8 mouse cellular contexts compared by ENCODE assay signal in the genomic region with DNA sequence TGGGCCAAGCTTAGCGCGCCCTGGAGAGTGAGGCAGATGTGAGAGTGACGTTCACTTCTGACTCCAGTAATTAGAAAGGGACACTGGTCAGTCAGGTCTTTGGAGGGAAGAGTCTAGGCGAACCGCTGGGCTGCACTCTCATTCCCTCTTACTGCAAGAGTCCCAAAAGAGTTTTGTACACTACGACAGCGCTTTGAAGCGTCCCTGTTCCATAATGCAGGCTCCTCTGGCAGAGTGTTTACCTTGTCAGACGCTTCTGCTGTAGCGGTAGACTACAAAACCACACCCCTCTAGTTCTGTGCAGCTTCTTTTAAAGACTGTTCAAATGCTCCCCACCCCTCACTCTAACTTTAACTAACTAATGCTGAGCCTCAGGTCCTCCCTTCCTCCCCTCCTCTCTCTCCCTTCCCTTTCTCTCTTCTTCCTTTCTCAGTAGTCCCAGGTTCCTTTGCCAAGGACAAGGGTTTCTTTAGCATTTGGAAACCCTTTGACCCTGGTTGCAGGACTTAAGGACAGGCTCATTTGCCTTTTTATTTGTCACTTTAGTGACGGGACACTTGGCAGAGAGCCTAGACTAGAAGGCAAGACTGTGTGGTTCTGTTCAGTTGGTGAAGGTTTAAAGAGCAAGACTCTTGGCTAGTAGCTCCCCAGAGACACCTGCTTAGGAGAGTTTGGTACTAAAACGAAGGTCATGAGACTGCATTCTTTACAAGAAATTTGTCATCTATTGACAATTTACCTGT. TPM values are rescaled to one million over a fixed set of nuclear protein-coding genes. Genes with fewer than 3 reads are reported as not detected.
DNase-seq lines count a peak whose midpoint lies in the region; ATAC-seq and TF ChIP-seq lines count a peak whose summit lies in the region.

No protein-coding gene starts in this region.

- ATAC-seq in common myeloid progenitor, adult 5-6 weeks (replicated peaks; ENCODE audit: low read depth, poor library complexity, severe bottlenecking), result peak; percentile 19; the same call in 1 of the 2 replicates
- ATAC-seq in hindbrain, postnatal 0 days, result no peak
- no peak for ATAC-seq in midbrain, embryonic 12.5 days (ENCODE audit: low FRiP score, low read depth)
- ATAC-seq in activated CD4-positive, CD25-positive, alpha-beta regulatory T cell, adult 4 months, result no peak

- WGBS in hindbrain, postnatal 0 days, result 2% methylated on average over 12 of the region's 12 CpGs
- WGBS in midbrain, embryonic 12.5 days, result 3% methylated on average over 12 of the region's 12 CpGs

- peak overlapping the region; percentile 96 for H3K4me2 ChIP-seq in hindbrain, postnatal 0 days (ENCODE audit: low read depth, low read length)
- peak overlapping the region; percentile 79 for H3K4me2 ChIP-seq in midbrain, embryonic 12.5 days (replicated peaks)

- peak overlapping the region; percentile 65 for H3K4me3 ChIP-seq in hindbrain, postnatal 0 days (ENCODE audit: low read length)
- H3K4me3 ChIP-seq in midbrain, embryonic 12.5 days, result peak overlapping the region; percentile 57

- TF ChIP-seq CTCF in hindbrain, postnatal 0 days (IDR thresholded peaks at IDR 0.05; ENCODE audit: low read depth), result no peak

- H3K27me3 ChIP-seq in hindbrain, postnatal 0 days (ENCODE audit: insufficient read depth, low read length), result no peaks in the 10 kb centered on the region
- peaks cover 26% of the 10 kb centered on the region for H3K27me3 ChIP-seq in midbrain, embryonic 12.5 days

- no peaks in the 10 kb centered on the region for H3K9me3 ChIP-seq in hindbrain, postnatal 0 days (ENCODE audit: low read length)
- no peaks in the 10 kb centered on the region for H3K9me3 ChIP-seq in midbrain, embryonic 12.5 days

- H3K9ac ChIP-seq in hindbrain, postnatal 0 days (replicated peaks; ENCODE audit: low read length), result peak overlapping the region; percentile 63; the same call in 1 of the 2 replicates
- H3K9ac ChIP-seq in midbrain, embryonic 12.5 days (replicated peaks), result no peak overlapping the region; the same call in 1 of the 2 replicates

- peak; percentile 40 for DNase-seq in kidney, adult 11 months
- no peak for DNase-seq in kidney, postnatal 4 days
- peak; percentile 50 for DNase-seq in hindbrain, postnatal 0 days (ENCODE audit: low spot score)
- DNase-seq in right cerebral cortex, postnatal 14 days, result no peak
- DNase-seq in spleen, adult 18-20 months, result no peak

- H3K27ac ChIP-seq in hindbrain, postnatal 0 days, result no peak overlapping the region
- H3K27ac ChIP-seq in midbrain, embryonic 12.5 days (replicated peaks), result no peak overlapping the region

- H3K36me3 ChIP-seq in hindbrain, postnatal 0 days (ENCODE audit: insufficient read depth, low read length), result no peaks in the 10 kb centered on the region
- no peaks in the 10 kb centered on the region for H3K36me3 ChIP-seq in midbrain, embryonic 12.5 days

- H3K4me1 ChIP-seq in hindbrain, postnatal 0 days (ENCODE audit: insufficient read depth, low read length), result peaks cover 10% of the 10 kb centered on the region; the same call in 1 of the 2 replicates
- peaks cover 17% of the 10 kb centered on the region for H3K4me1 ChIP-seq in midbrain, embryonic 12.5 days

RNA-seq across cellular contexts. Expression of a gene that starts 0.6 kb away (rescaled TPM):
- total RNA-seq in common myeloid progenitor, adult 5-6 weeks (2017), result not detected in 2 replicates
- total RNA-seq in hindbrain, postnatal 0 days (2014; rRNA removed), result 9.4 and 10.6 TPM in 2 replicates
- 9.0 and 9.6 TPM in 2 replicates for polyA plus RNA-seq in hindbrain, postnatal 0 days (2015; fragmentation: Nextera tagmentation; extraction: Ambion mirVana)
- polyA plus RNA-seq in midbrain, embryonic 12.5 days (2016; fragmentation: Nextera tagmentation; extraction: Ambion mirVana), result 7.0 TPM in 2 replicates
- polyA plus RNA-seq in activated CD4-positive, CD25-positive, alpha-beta regulatory T cell, adult 4 months (2017; shearing (Covaris generic)), result under 1 TPM; 0.09 to 0.52 TPM

Comparison
In these comparisons a context has a peak if more than half of its experiments do, and no peak if none do; other contexts are left out.
1. DNase-seq: peak in kidney, adult 11 months (single experiment) and hindbrain, postnatal 0 days (single experiment); none in kidney, postnatal 4 days (0 of 2), right cerebral cortex, postnatal 14 days (single experiment) and spleen, adult 18-20 months (0 of 2).